Mouse (Mus musculus) limb, embryonic 14.5 days (tissue): ENCODE data around the gene Pde4b. TPM values are rescaled to one million over a fixed set of nuclear protein-coding genes. Genes with fewer than 3 reads are reported as not detected.
A peak's percentile ranks its signal among the peaks of the same experiment; 100 is the strongest.

Experiments used
- ATAC-seq: fragments of 200-750 bp; cut with Nextera tagmentation; 2 replicates; pipeline ENCODE4 v1.8.0; 2017; ENCODE audit warnings: low read depth, moderate number of reproducible peaks, moderate TSS enrichment; ENCODE audit not compliant: low FRiP score
- DNase-seq: peaks from one replicate; pipeline ENCODE4 v3.0.0-alpha.2; 2015; ENCODE audit warnings: low spot score
- H3K27ac ChIP-seq: fragments of 300-500 bp; sonication (generic); replicated peaks from 2 replicates; pipeline ENCODE4 v1.5.1; 2014; ENCODE audit warnings: low read depth, mild to moderate bottlenecking, low read length, moderate library complexity, mixed read lengths
- H3K27me3 ChIP-seq: fragments of 300-500 bp; sonication (generic); 2 replicates; pipeline ENCODE4 v1.6.1; 2014; ENCODE audit warnings: low read length, mixed read lengths; ENCODE audit not compliant: control insufficient read depth, insufficient read depth
- H3K36me3 ChIP-seq: fragments of 300-500 bp; sonication (generic); 2 replicates; pipeline ENCODE4 v1.6.1; 2014; ENCODE audit warnings: mild to moderate bottlenecking, low read length, moderate library complexity, mixed read lengths; ENCODE audit not compliant: control insufficient read depth, insufficient read depth
- H3K4me1 ChIP-seq: fragments of 300-500 bp; sonication (generic); 2 replicates; pipeline ENCODE4 v1.6.1; 2014; ENCODE audit warnings: antibody characterized with exemption, low read length, mixed read lengths; ENCODE audit not compliant: control insufficient read depth, insufficient read depth
- H3K4me2 ChIP-seq: fragments of 300-500 bp; sonication (generic); replicated peaks from 2 replicates; pipeline ENCODE4 v1.6.1; 2014; ENCODE audit warnings: low read depth, mild to moderate bottlenecking, low read length, moderate library complexity; ENCODE audit not compliant: severe bottlenecking
- H3K4me3 ChIP-seq: fragments of 300-500 bp; sonication (generic); replicated peaks from 2 replicates; pipeline ENCODE4 v1.5.1; 2014; ENCODE audit warnings: low read length
- H3K9ac ChIP-seq: fragments of 300-500 bp; sonication (generic); 2 replicates; pipeline ENCODE4 v1.6.1; 2014; ENCODE audit warnings: mild to moderate bottlenecking, low read depth, low read length, moderate library complexity; ENCODE audit not compliant: severe bottlenecking
- H3K9me3 ChIP-seq: fragments of 300-500 bp; sonication (generic); 2 replicates; pipeline ENCODE4 v1.6.1; 2016; ENCODE audit warnings: low read length; ENCODE audit not compliant: control insufficient read depth
- POLR2A ChIP-seq: fragments of 200-500 bp; IDR thresholded peaks from 2 replicates; pipeline ENCODE4 v1.8.0; 2012; ENCODE audit warnings: inconsistent platforms, mild to moderate bottlenecking, moderate library complexity, borderline replicate concordance; ENCODE audit not compliant: insufficient read depth, insufficient read length; ENCODE audit errors: extremely low read depth
- WGBS: fragments of 180-500 bp; shearing (Covaris S2); extraction: QIAGEN DNeasy Blood & Tissue Kit; methylation state at CpG from one replicate; pipeline ENCODE4 v1.1.7; 2014; 5-methylcytosine and 5-hydroxymethylcytosine counted together
- polyA plus RNA-seq, 2 experiments: library from polyadenylated mRNA; depleted of rRNA in 1 of 2; stranded (reverse) in 1 of 2; unstranded in 1 of 2; fragments of >200 nt; fragmentation: Nextera tagmentation in 1 of 2; extraction: Ambion mirVana in 1 of 2; gene quantifications; 2 replicates each; pipeline versions ENCODE4 v1.2.1 to v1.2.3; 2012 to 2014

Pde4b gene
- polyA plus RNA-seq, 2 experiments: 14.4 to 18.3 TPM

DNA sequence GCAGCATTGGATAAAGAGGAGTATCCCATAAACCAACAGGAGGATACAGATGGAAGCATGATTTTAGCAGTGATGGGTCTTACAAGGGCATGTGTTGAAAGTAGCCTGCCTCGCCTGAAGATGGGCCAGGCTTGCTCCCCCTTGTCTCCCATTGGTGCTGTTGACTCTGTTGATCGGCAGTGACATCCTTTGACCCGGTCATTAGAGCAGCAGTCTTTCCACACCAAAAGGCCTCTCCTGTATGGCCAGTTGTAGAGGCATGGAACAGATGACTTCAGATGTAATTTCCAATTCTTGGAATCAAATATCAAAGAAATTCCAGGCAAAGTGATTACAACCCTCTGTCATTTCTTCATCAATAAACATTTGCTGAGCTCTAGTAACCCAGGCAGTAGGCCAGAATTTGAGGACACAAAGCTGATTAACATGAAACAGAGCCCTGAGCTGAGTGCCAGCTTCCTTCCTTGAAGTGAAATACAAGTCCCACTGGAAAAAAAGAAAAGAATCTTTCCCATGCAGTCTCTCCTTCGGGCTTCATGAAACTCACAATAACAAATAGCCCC lies 550.1 kb downstream of the Pde4b start:
- Histone ChIP-seq H3K4me3 (no peak overlapping the region), H3K27me3 (no peaks in the 10 kb centered on the region), H3K9ac (no peak overlapping the region), H3K4me1 (no peaks in the 10 kb centered on the region), H3K4me2 (no peak overlapping the region), H3K27ac (no peak overlapping the region), H3K36me3 (no peaks in the 10 kb centered on the region), H3K9me3 (no peaks in the 10 kb centered on the region)
- WGBS: 64% methylated on average over 4 of the region's 4 CpGs
- ATAC-seq (no peak), DNase-seq (peak; percentile 40)
- TF ChIP-seq POLR2A: no peak

DNA sequence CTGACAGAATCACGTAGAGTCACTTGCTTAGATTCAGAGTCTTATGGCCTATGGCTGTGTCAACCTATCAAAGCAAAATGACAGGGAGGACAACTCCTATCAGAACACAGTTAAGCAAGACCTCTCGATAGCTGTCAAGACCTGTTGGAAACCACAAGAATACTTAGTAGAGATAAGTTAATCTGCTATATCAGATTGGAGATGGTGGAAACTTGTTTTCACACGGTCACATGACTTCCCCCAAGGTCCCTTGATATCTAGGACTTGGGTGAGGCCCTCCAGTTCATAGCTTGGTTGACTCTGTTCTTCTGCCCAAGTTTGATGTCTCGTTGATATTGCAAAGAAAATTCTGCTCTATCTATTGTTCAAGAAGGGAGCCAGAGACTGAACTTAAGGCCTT lies 553.6 kb downstream of the Pde4b start:
- H3K4me2 ChIP-seq: no peak overlapping the region
- H3K27me3 ChIP-seq: no peaks in the 10 kb centered on the region
- no peaks in the 10 kb centered on the region for H3K9me3 ChIP-seq
- no peak for DNase-seq
- no peak overlapping the region for H3K27ac ChIP-seq
- no peaks in the 10 kb centered on the region for H3K36me3 ChIP-seq
- ATAC-seq: no peak
- H3K9ac ChIP-seq: no peak overlapping the region
- H3K4me1 ChIP-seq: no peaks in the 10 kb centered on the region
- H3K4me3 ChIP-seq: no peak overlapping the region
- TF ChIP-seq POLR2A: no peak
- 87% methylated on average over 4 of the region's 4 CpGs for WGBS

DNA sequence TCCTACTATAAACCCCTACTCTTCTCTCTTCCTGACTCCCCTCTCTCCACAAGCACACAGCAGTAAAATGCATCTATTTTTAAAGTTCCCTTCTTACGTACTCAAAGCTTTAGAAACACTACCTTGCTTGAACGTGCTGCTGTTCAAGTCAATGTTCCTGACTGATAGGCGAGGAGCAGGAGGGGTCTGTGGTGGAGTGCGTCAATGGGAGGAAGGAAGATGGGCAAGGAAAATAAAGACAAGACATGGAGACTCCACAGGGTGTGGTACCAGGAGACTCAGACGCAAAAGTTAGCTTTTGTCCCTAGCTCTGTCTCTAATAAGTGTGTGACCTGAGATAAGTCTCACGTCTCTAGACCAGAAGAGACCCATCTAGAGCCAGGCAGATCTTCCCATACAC lies 556.7 kb downstream of the Pde4b start:
- no peaks in the 10 kb centered on the region for H3K4me1 ChIP-seq
- ATAC-seq: no peak
- no peak overlapping the region for H3K4me2 ChIP-seq
- no peak overlapping the region for H3K27ac ChIP-seq
- no peaks in the 10 kb centered on the region for H3K36me3 ChIP-seq
- no peak for TF ChIP-seq POLR2A
- no peak overlapping the region for H3K9ac ChIP-seq
- H3K4me3 ChIP-seq: no peak overlapping the region
- 77% methylated on average over 6 of the region's 6 CpGs for WGBS
- no peaks in the 10 kb centered on the region for H3K9me3 ChIP-seq
- no peak for DNase-seq
- H3K27me3 ChIP-seq: no peaks in the 10 kb centered on the region

DNA sequence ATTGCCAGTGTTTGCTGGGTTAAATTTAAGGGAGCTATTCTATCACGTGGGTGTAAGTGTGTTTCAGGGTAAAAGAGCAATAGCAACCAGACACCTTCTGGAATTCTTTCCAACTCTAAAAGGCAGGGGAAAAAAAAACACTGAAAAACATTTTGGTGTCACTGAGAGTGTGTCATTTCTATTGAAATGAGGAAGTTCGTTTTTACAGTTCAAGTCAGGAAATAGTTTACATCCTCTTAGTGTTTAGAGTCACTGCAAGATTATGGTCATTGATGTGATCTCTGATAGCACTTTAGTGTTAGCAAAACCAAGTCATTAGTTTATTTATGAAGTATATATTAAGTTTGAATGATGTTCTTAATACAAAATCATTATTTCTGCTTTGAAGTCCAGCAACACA lies 559.7 kb downstream of the Pde4b start:
- DNase-seq (no peak), ATAC-seq (no peak)
- Histone ChIP-seq H3K4me3 (no peak overlapping the region), H3K4me2 (no peak overlapping the region), H3K4me1 (no peaks in the 10 kb centered on the region), H3K27me3 (no peaks in the 10 kb centered on the region), H3K27ac (no peak overlapping the region), H3K36me3 (no peaks in the 10 kb centered on the region), H3K9ac (no peak overlapping the region), H3K9me3 (no peaks in the 10 kb centered on the region)
- 54% methylated on average over 2 of the region's 2 CpGs for WGBS
- TF ChIP-seq POLR2A: no peak

DNA sequence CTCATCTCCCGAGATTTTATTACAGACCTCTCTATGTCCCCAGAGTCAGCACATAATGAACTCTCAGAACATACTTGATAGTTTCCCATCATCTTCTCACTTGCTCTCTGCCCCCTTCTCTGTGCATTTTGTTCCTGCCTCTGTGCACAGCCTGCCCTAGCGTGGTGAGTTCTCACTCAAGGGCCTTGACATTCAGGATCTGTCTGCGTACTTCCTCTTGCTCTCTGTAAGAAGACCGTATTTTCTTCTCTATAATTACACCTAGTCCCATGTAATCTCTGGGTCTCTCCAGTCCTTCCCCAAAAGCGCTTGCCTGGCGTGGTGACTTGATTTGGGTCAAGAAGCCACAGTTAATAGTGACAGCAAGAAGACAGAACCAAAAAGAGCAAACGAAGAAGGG lies 568.0 kb downstream of the Pde4b start:
- H3K27ac ChIP-seq: no peak overlapping the region
- no peaks in the 10 kb centered on the region for H3K36me3 ChIP-seq
- H3K4me1 ChIP-seq: no peaks in the 10 kb centered on the region
- TF ChIP-seq POLR2A: no peak
- H3K4me3 ChIP-seq: no peak overlapping the region
- DNase-seq: no peak
- H3K4me2 ChIP-seq: no peak overlapping the region
- no peaks in the 10 kb centered on the region for H3K27me3 ChIP-seq
- H3K9ac ChIP-seq: no peak overlapping the region
- WGBS: 81% methylated on average over 7 of the region's 7 CpGs
- ATAC-seq: no peak
- no peaks in the 10 kb centered on the region for H3K9me3 ChIP-seq
